Mouse (Mus musculus) limb, embryonic 14.5 days (tissue): ENCODE data around the gene Nol6. TPM values are rescaled to one million over a fixed set of nuclear protein-coding genes. Genes with fewer than 3 reads are reported as not detected.

Experiments
- ATAC-seq: fragments of 200-750 bp; cut with Nextera tagmentation; 2 replicates; pipeline ENCODE4 v1.8.0; 2017; ENCODE audit warnings: low read depth, moderate number of reproducible peaks, moderate TSS enrichment; ENCODE audit not compliant: low FRiP score
- DNase-seq: peaks from one replicate; pipeline ENCODE4 v3.0.0-alpha.2; 2015; ENCODE audit warnings: low spot score
- H3K27ac ChIP-seq: fragments of 300-500 bp; sonication (generic); replicated peaks from 2 replicates; pipeline ENCODE4 v1.5.1; 2014; ENCODE audit warnings: low read depth, mild to moderate bottlenecking, low read length, moderate library complexity, mixed read lengths
- H3K27me3 ChIP-seq: fragments of 300-500 bp; sonication (generic); 2 replicates; pipeline ENCODE4 v1.6.1; 2014; ENCODE audit warnings: low read length, mixed read lengths; ENCODE audit not compliant: control insufficient read depth, insufficient read depth
- H3K36me3 ChIP-seq: fragments of 300-500 bp; sonication (generic); 2 replicates; pipeline ENCODE4 v1.6.1; 2014; ENCODE audit warnings: mild to moderate bottlenecking, low read length, moderate library complexity, mixed read lengths; ENCODE audit not compliant: control insufficient read depth, insufficient read depth
- H3K4me1 ChIP-seq: fragments of 300-500 bp; sonication (generic); 2 replicates; pipeline ENCODE4 v1.6.1; 2014; ENCODE audit warnings: antibody characterized with exemption, low read length, mixed read lengths; ENCODE audit not compliant: control insufficient read depth, insufficient read depth
- H3K4me2 ChIP-seq: fragments of 300-500 bp; sonication (generic); replicated peaks from 2 replicates; pipeline ENCODE4 v1.6.1; 2014; ENCODE audit warnings: low read depth, mild to moderate bottlenecking, low read length, moderate library complexity; ENCODE audit not compliant: severe bottlenecking
- H3K4me3 ChIP-seq: fragments of 300-500 bp; sonication (generic); replicated peaks from 2 replicates; pipeline ENCODE4 v1.5.1; 2014; ENCODE audit warnings: low read length
- H3K9ac ChIP-seq: fragments of 300-500 bp; sonication (generic); 2 replicates; pipeline ENCODE4 v1.6.1; 2014; ENCODE audit warnings: mild to moderate bottlenecking, low read depth, low read length, moderate library complexity; ENCODE audit not compliant: severe bottlenecking
- H3K9me3 ChIP-seq: fragments of 300-500 bp; sonication (generic); 2 replicates; pipeline ENCODE4 v1.6.1; 2016; ENCODE audit warnings: low read length; ENCODE audit not compliant: control insufficient read depth
- POLR2A ChIP-seq: fragments of 200-500 bp; IDR thresholded peaks from 2 replicates; pipeline ENCODE4 v1.8.0; 2012; ENCODE audit warnings: inconsistent platforms, mild to moderate bottlenecking, moderate library complexity, borderline replicate concordance; ENCODE audit not compliant: insufficient read depth, insufficient read length; ENCODE audit errors: extremely low read depth
- WGBS: fragments of 180-500 bp; shearing (Covaris S2); extraction: QIAGEN DNeasy Blood & Tissue Kit; methylation state at CpG from one replicate; pipeline ENCODE4 v1.1.7; 2014; 5-methylcytosine and 5-hydroxymethylcytosine counted together
- polyA plus RNA-seq, 2 experiments: library from polyadenylated mRNA; depleted of rRNA in 1 of 2; stranded (reverse) in 1 of 2; unstranded in 1 of 2; fragments of >200 nt; fragmentation: Nextera tagmentation in 1 of 2; extraction: Ambion mirVana in 1 of 2; gene quantifications; 2 replicates each; pipeline versions ENCODE4 v1.2.1 to v1.2.3; 2012 to 2014

The Nol6 gene
- polyA plus RNA-seq (2012; rRNA removed) (39.1 and 47.7 TPM in 2 replicates), polyA plus RNA-seq (2014; fragmentation: Nextera tagmentation; extraction: Ambion mirVana) (29.2 and 30.7 TPM in 2 replicates)

DNA sequence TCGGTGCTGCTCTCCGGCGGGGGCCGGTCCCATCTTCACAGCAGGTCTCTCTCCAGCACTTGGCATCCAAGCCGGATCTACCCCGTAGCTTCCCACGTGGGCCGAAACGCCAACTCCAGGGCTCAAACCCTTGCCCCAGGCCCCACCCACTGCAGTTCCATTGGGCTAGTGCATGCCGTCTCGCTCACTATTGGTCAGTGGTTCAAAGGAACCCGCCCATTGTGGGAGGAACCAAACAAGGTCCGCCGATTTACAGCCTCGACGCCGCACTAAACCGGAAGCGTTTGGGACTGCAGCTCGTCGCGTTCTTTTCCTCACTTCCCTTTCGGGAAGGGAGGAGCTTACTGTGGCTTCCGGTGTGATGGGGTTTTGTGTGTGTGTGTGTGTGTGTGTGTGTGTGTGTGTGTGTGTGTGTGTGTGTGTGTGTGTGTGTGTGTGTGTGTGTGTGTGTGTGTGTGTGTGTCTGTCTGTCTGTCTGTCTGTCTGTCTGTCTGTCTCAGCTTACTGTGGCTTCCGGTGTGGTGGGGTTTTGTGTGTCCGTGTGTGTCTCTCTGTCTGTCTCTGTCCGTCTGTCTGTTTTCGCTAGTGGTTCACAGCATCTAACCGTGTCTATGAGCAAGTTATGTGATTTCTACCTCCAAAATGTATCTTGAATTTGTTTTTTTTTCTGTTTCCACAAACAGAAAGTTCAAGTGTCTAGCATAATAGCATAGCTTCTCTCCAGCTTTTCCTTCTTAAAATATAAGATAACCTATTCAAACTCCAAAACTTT is at the start of gene Nol6:
Gene Nol6, minus strand, starts transcription at position 276 of the 772 bp plus-strand sequence.
- no peaks in the 10 kb centered on the region for H3K27me3 ChIP-seq
- H3K9me3 ChIP-seq = no peaks in the 10 kb centered on the region
- peak within 1 kb of the TSS; percentile 62 for H3K9ac ChIP-seq
- peak within 1 kb of the TSS; percentile 69 for H3K4me3 ChIP-seq
- 5% methylated on average over 28 of the region's 29 CpGs for WGBS
- peak within 1 kb of the TSS; percentile 88 for H3K4me2 ChIP-seq
- H3K27ac ChIP-seq = no peak within 1 kb of the TSS
- peaks cover 37% of the 10 kb centered on the region for H3K36me3 ChIP-seq
- DNase-seq (peak; percentile 100), ATAC-seq (peak; percentile 100)
- H3K4me1 ChIP-seq = peaks cover 9% of the 10 kb centered on the region
- TF ChIP-seq POLR2A = no peak

- H3K9ac ChIP-seq = no peak overlapping the region
- H3K4me1 ChIP-seq = no peaks in the 10 kb centered on the region
- peaks cover 36% of the 10 kb centered on the region for H3K36me3 ChIP-seq
- 68% methylated on average over 2 of the region's 2 CpGs for WGBS
- no peaks in the 10 kb centered on the region for H3K27me3 ChIP-seq
- no peak for DNase-seq
- no peaks in the 10 kb centered on the region for H3K9me3 ChIP-seq
- no peak overlapping the region for H3K4me2 ChIP-seq
- TF ChIP-seq POLR2A = no peak
- H3K4me3 ChIP-seq = no peak overlapping the region
- no peak overlapping the region for H3K27ac ChIP-seq
- no peak for ATAC-seq
Observed at GRCm38 (mm10) chr4:41170970-41171369, 46.7 kb upstream of the Nol6 start.

DNA sequence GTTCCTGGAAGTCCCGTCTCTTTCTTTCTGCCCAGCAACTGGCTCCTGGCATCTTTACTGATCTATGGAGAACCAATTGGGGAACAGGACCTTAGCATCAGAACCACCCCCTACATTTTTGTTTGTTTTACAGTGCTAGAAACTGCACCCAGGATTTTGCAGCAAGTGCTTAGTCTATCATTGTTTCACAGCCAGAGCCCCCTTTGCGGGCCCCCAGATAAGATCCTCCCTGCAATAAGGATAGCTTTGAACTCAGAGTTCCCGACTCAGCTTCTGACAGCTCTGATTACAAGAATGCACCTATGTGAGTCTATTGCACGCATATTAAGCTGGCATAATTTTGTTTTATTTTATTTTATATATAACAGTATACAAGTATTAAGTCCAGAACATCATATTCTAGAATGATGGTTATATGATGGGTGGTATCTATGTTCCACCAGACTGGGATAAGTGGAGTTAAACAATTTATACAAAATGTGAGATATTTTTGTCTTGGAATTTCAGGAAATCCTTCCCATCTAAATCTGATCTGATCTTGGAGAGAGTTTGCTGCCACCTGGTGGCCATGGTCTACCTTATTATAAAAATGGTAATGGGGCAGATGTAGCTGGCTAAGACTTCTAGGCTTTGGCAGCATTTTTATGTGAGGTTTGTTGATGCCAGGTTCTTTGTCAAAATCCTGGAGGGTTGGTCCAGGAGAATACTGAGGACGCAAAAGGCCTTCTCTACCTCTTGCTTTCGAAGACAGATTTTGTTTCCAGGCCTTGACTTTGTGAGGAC is 41.6 kb upstream of the Nol6 start:
- H3K4me3 ChIP-seq = no peak overlapping the region
- WGBS = 69% methylated on average over 6 of the region's 6 CpGs
- no peak for TF ChIP-seq POLR2A
- DNase-seq (peak; percentile 85), ATAC-seq (no peak)
- no peaks in the 10 kb centered on the region for H3K4me1 ChIP-seq
- no peak overlapping the region for H3K27ac ChIP-seq
- no peak overlapping the region for H3K9ac ChIP-seq
- no peaks in the 10 kb centered on the region for H3K9me3 ChIP-seq
- H3K4me2 ChIP-seq = no peak overlapping the region
- peaks cover 21% of the 10 kb centered on the region for H3K36me3 ChIP-seq
- no peaks in the 10 kb centered on the region for H3K27me3 ChIP-seq

- no peak for ATAC-seq
- Histone ChIP-seq H3K27ac (no peak overlapping the region), H3K4me1 (no peaks in the 10 kb centered on the region), H3K4me3 (no peak overlapping the region), H3K36me3 (peaks cover 20% of the 10 kb centered on the region), H3K9ac (no peak overlapping the region), H3K4me2 (no peak overlapping the region), H3K27me3 (no peaks in the 10 kb centered on the region), H3K9me3 (no peaks in the 10 kb centered on the region)
- DNase-seq = no peak
- 39% methylated on average over 2 of the region's 2 CpGs for WGBS
- TF ChIP-seq POLR2A = no peak
Observed at GRCm38 (mm10) chr4:41164974-41165373, 40.7 kb upstream of the Nol6 start.

- no peak for TF ChIP-seq POLR2A
- WGBS = 95% methylated on average over 3 of the region's 3 CpGs
- Histone ChIP-seq H3K9ac (no peak overlapping the region), H3K27ac (no peak overlapping the region), H3K4me1 (no peaks in the 10 kb centered on the region), H3K9me3 (no peaks in the 10 kb centered on the region), H3K4me2 (no peak overlapping the region), H3K27me3 (no peaks in the 10 kb centered on the region), H3K36me3 (0 out of 2 replicates have a peak, but pooled peaks cover 4% of the 10 kb centered on the region), H3K4me3 (no peak overlapping the region)
- ATAC-seq (no peak), DNase-seq (no peak)
Observed at GRCm38 (mm10) chr4:41161232-41161631, 37.0 kb upstream of the Nol6 start.
